Mouse (Mus musculus): ENCODE measurements around the gene Trio. TPM values are rescaled to one million over a fixed set of nuclear protein-coding genes. Genes with fewer than 3 reads are reported as not detected.

Gene Trio
- total and polyA plus RNA-seq, 2 experiments from 2014 or later, result 19.9 to 197 TPM

- TF ChIP-seq CTCF (IDR thresholded peaks at IDR 0.05; ENCODE audit: low read depth), result no peak
- ATAC-seq, result no peak
These were observed 22.1 kb upstream of the Trio start for GRCm38 (mm10) chr15:28047711-28048110.

GRCm38 (mm10) chr15:28041158-28041865 lies 15.7 kb upstream of the Trio start:
- Histone ChIP-seq H3K9me3 (ENCODE audit: low read length) (no peaks in the 10 kb centered on the region), H3K4me3 (ENCODE audit: low read length) (no peak overlapping the region), H3K4me2 (ENCODE audit: low read depth, low read length) (no peak overlapping the region), H3K4me1 (ENCODE audit: insufficient read depth, low read length) (peaks cover 9% of the 10 kb centered on the region; the same call in 1 of the 2 replicates), H3K36me3 (ENCODE audit: insufficient read depth, low read length) (no peaks in the 10 kb centered on the region), H3K9ac (replicated peaks; ENCODE audit: low read length) (no peak overlapping the region), H3K27me3 (ENCODE audit: insufficient read depth, low read length) (no peaks in the 10 kb centered on the region), H3K27ac (no peak overlapping the region)
- 12% methylated on average over 9 of the region's 9 CpGs for WGBS
- TF ChIP-seq CTCF (IDR thresholded peaks at IDR 0.05; ENCODE audit: low read depth), result no peak
- DNase-seq (ENCODE audit: low spot score) (peak; percentile 23), ATAC-seq (no peak)

More at GRCm38 (mm10) chr15:28047711-28048110, 22.1 kb upstream of the Trio start:
- Histone ChIP-seq H3K27ac (no peak overlapping the region), H3K4me3 (ENCODE audit: low read length) (no peak overlapping the region), H3K9ac (replicated peaks; ENCODE audit: low read length) (no peak overlapping the region), H3K4me1 (ENCODE audit: insufficient read depth, low read length) (peaks cover 7% of the 10 kb centered on the region; the same call in 1 of the 2 replicates), H3K9me3 (ENCODE audit: low read length) (no peaks in the 10 kb centered on the region), H3K27me3 (ENCODE audit: insufficient read depth, low read length) (no peaks in the 10 kb centered on the region), H3K36me3 (ENCODE audit: insufficient read depth, low read length) (no peaks in the 10 kb centered on the region), H3K4me2 (ENCODE audit: low read depth, low read length) (no peak overlapping the region)
- 90% methylated on average over 3 of the region's 3 CpGs for WGBS
- no peak for DNase-seq (ENCODE audit: low spot score)

GRCm38 (mm10) chr15:28037651-28038050 lies 12.0 kb upstream of the Trio start:
- no peak overlapping the region for H3K4me2 ChIP-seq (ENCODE audit: low read depth, low read length)
- no peak for TF ChIP-seq CTCF (IDR thresholded peaks at IDR 0.05; ENCODE audit: low read depth)
- DNase-seq (ENCODE audit: low spot score) (no peak), ATAC-seq (no peak)
- no peaks in the 10 kb centered on the region for H3K9me3 ChIP-seq (ENCODE audit: low read length)
- no peaks in the 10 kb centered on the region for H3K36me3 ChIP-seq (ENCODE audit: insufficient read depth, low read length)
- no peak overlapping the region for H3K27ac ChIP-seq
- no peaks in the 10 kb centered on the region for H3K27me3 ChIP-seq (ENCODE audit: insufficient read depth, low read length)
- no peak overlapping the region for H3K4me3 ChIP-seq (ENCODE audit: low read length)
- WGBS, result 81% methylated on average over 6 of the region's 6 CpGs
- H3K4me1 ChIP-seq (ENCODE audit: insufficient read depth, low read length), result peaks cover 9% of the 10 kb centered on the region; the same call in 1 of the 2 replicates
- no peak overlapping the region for H3K9ac ChIP-seq (replicated peaks; ENCODE audit: low read length)

GRCm38 (mm10) chr15:28035601-28036000 lies 10.0 kb upstream of the Trio start:
- Histone ChIP-seq H3K9me3 (ENCODE audit: low read length) (no peaks in the 10 kb centered on the region), H3K4me1 (ENCODE audit: insufficient read depth, low read length) (no peaks in the 10 kb centered on the region), H3K4me3 (ENCODE audit: low read length) (no peak overlapping the region), H3K36me3 (ENCODE audit: insufficient read depth, low read length) (no peaks in the 10 kb centered on the region), H3K27ac (no peak overlapping the region), H3K27me3 (ENCODE audit: insufficient read depth, low read length) (no peaks in the 10 kb centered on the region), H3K4me2 (ENCODE audit: low read depth, low read length) (no peak overlapping the region), H3K9ac (replicated peaks; ENCODE audit: low read length) (no peak overlapping the region)
- DNase-seq (ENCODE audit: low spot score), result no peak
- no peak for TF ChIP-seq CTCF (IDR thresholded peaks at IDR 0.05; ENCODE audit: low read depth)
- 84% methylated on average over 10 of the region's 10 CpGs for WGBS
- no peak for ATAC-seq

- H3K4me3 ChIP-seq (ENCODE audit: low read length), result no peak overlapping the region
- no peak for ATAC-seq
- H3K27me3 ChIP-seq (ENCODE audit: insufficient read depth, low read length), result no peaks in the 10 kb centered on the region
- H3K9ac ChIP-seq (replicated peaks; ENCODE audit: low read length), result no peak overlapping the region
- no peaks in the 10 kb centered on the region for H3K4me1 ChIP-seq (ENCODE audit: insufficient read depth, low read length)
- no peak overlapping the region for H3K27ac ChIP-seq
- no peaks in the 10 kb centered on the region for H3K9me3 ChIP-seq (ENCODE audit: low read length)
- 78% methylated on average over 10 of the region's 10 CpGs for WGBS
- H3K4me2 ChIP-seq (ENCODE audit: low read depth, low read length), result no peak overlapping the region
- no peak for TF ChIP-seq CTCF (IDR thresholded peaks at IDR 0.05; ENCODE audit: low read depth)
- DNase-seq (ENCODE audit: low spot score), result no peak
- no peaks in the 10 kb centered on the region for H3K36me3 ChIP-seq (ENCODE audit: insufficient read depth, low read length)
These were observed 9.0 kb upstream of the Trio start for GRCm38 (mm10) chr15:28034636-28035035.

GRCm38 (mm10) chr15:28029371-28029770 lies 3.7 kb upstream of the Trio start:
- no peak overlapping the region for H3K4me2 ChIP-seq (ENCODE audit: low read depth, low read length)
- DNase-seq (ENCODE audit: low spot score) (no peak), ATAC-seq (no peak)
- no peaks in the 10 kb centered on the region for H3K27me3 ChIP-seq (ENCODE audit: insufficient read depth, low read length)
- H3K27ac ChIP-seq, result no peak overlapping the region
- no peak overlapping the region for H3K4me3 ChIP-seq (ENCODE audit: low read length)
- no peaks in the 10 kb centered on the region for H3K36me3 ChIP-seq (ENCODE audit: insufficient read depth, low read length)
- TF ChIP-seq CTCF (IDR thresholded peaks at IDR 0.05; ENCODE audit: low read depth), result no peak
- no peaks in the 10 kb centered on the region; the same call in 1 of the 2 replicates for H3K4me1 ChIP-seq (ENCODE audit: insufficient read depth, low read length)
- 90% methylated on average over 7 of the region's 7 CpGs for WGBS
- no peak overlapping the region for H3K9ac ChIP-seq (replicated peaks; ENCODE audit: low read length)
- H3K9me3 ChIP-seq (ENCODE audit: low read length), result no peaks in the 10 kb centered on the region

- ATAC-seq, result no peak
- 93% methylated on average over 6 of the region's 6 CpGs for WGBS
- Histone ChIP-seq H3K4me3 (ENCODE audit: low read length) (no peak overlapping the region), H3K4me2 (ENCODE audit: low read depth, low read length) (no peak overlapping the region), H3K4me1 (ENCODE audit: insufficient read depth, low read length) (no peaks in the 10 kb centered on the region; the same call in 1 of the 2 replicates), H3K9ac (replicated peaks; ENCODE audit: low read length) (no peak overlapping the region), H3K36me3 (ENCODE audit: insufficient read depth, low read length) (no peaks in the 10 kb centered on the region), H3K27ac (no peak overlapping the region), H3K9me3 (ENCODE audit: low read length) (no peaks in the 10 kb centered on the region), H3K27me3 (ENCODE audit: insufficient read depth, low read length) (no peaks in the 10 kb centered on the region)
- DNase-seq (ENCODE audit: low spot score), result no peak
- no peak for TF ChIP-seq CTCF (IDR thresholded peaks at IDR 0.05; ENCODE audit: low read depth)
These were observed 2.9 kb upstream of the Trio start for GRCm38 (mm10) chr15:28028542-28028941.

All from hindbrain, postnatal 0 days (tissue).